Mouse (Mus musculus): ENCODE data around the gene Sectm1a.
A peak's percentile ranks its signal among the peaks of the same experiment; 100 is the strongest.
"Not testable (repeated sequence)": the region's sequence is repeated elsewhere in the genome, so short reads cannot be mapped to it uniquely, and the experiment has no call there.

The Sectm1a gene

DNA sequence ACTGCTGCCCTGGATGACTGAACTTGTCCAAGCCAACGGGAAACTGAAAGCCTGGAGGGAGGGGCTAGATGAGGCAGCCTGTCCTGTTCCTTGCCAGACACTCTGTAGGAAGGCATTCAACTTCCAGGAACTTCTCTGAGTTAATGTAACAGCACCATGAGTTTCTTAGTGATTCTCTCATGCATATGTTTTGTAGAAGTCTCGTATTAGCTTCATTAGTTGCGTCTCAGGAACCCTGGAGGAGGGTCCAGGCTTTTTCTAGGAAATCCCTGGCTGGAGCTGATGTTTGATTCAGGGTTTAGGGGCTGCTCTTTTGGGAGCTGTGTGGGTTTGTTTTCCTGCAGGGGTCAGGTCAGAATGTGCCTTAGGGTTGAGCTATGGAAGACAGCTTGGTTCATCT lies at the start of gene Sectm1a:
Gene Sectm1a, minus strand, starts transcription at position 101 of the 400 bp plus-strand sequence.
- DNase-seq (ENCODE audit: inconsistent age in 2 of 2, low spot score in 1 of 2): no peak

- no peak for DNase-seq (ENCODE audit: inconsistent age in 2 of 2, low spot score in 1 of 2)
Measured at GRCm38 (mm10) chr11:121129616-121130015, 48.6 kb upstream of the Sectm1a start.

DNA sequence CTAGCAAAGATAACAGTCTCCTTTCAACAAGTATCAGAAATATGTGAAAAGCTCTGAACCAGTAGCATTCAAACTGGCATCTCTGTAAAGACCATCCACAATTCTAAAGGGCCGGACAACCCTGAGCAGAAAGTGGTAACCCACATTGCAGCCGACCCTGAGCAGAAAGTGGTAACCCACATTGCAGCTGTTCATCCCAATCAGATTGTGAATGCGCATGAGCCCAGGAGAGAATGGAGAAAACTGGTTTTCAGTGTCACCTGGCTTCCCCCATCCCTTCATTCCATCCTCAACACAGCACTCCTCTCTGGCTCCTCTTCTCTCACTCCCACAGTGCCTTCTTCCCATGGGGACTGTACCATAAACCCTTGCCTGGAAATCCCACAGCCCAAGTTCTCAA lies 46.4 kb upstream of the Sectm1a start:
- no peak for DNase-seq (ENCODE audit: inconsistent age in 2 of 2, low spot score in 1 of 2)

GRCm38 (mm10) chr11:121126395-121126794 lies 45.4 kb upstream of the Sectm1a start:
- peak in 1 of 2 experiments; percentile 58 for DNase-seq (ENCODE audit: inconsistent age in 2 of 2, low spot score in 1 of 2)

GRCm38 (mm10) chr11:121125522-121126172 lies 44.6 kb upstream of the Sectm1a start:
- DNase-seq (ENCODE audit: inconsistent age in 2 of 2, low spot score in 1 of 2): no peak

- DNase-seq (ENCODE audit: inconsistent age in 2 of 2, low spot score in 1 of 2): no peak
Measured at GRCm38 (mm10) chr11:121123438-121123837, 42.4 kb upstream of the Sectm1a start.

GRCm38 (mm10) chr11:121122024-121122670 lies 41.1 kb upstream of the Sectm1a start:
- peak in 1 of 2 experiments; percentile 47 for DNase-seq (ENCODE audit: inconsistent age in 2 of 2, low spot score in 1 of 2)

DNA sequence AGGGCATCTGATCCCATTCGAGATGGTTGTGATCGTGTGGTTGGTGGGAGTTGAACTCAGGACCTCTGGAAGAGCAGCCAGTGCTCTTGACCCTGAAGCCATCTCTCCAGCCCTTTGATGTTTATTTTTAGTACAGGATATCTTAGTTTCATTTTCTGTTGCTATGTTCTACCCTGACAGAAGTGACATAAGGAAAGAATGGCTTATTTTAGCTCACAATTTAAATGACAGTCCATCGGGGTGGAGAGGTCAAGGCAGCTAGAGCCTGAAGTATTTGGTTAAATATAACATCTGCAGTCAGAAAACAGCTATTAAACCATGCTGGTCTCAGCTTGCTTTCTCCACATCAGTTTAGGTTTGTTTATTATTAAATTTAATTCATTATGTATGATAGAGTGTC lies 40.1 kb upstream of the Sectm1a start:
- DNase-seq (ENCODE audit: inconsistent age in 2 of 2, low spot score in 1 of 2): peak in 1 of 2 experiments; percentile 44

DNA sequence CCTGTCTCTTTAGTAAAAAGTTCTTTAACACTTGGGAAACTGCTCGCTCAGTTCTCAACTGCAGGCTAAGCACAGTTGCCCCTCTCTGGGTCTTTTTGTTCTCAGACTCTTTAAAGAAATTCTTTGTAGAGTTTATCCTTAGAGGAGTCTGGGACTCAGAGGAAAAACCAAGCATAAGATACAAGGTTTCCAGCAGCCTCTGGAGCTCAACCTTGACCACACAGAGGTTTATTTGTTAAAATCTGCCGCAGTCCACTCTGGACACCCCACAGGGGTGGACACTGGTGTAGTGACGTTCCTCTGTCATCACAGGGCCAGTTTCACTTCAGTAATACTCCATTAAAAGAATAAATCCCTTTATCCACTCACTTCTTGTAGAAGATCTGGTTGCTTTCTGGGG lies 37.6 kb upstream of the Sectm1a start, which contains the start of gene Tex19.2:
Gene Tex19.2, minus strand, starts transcription at position 101 of the 400 bp plus-strand sequence.
- no peak for DNase-seq (ENCODE audit: inconsistent age in 2 of 2, low spot score in 1 of 2)

- DNase-seq (ENCODE audit: inconsistent age in 2 of 2, low spot score in 1 of 2): no peak
Measured at GRCm38 (mm10) chr11:121118106-121118505, 37.1 kb upstream of the Sectm1a start.

- DNase-seq (ENCODE audit: inconsistent age in 2 of 2, low spot score in 1 of 2): peak; percentile 73 to 91
Measured at GRCm38 (mm10) chr11:121112091-121112775, 31.2 kb upstream of the Sectm1a start.

- DNase-seq (ENCODE audit: inconsistent age in 2 of 2, low spot score in 1 of 2): peak in 1 of 2 experiments; percentile 58
Measured at GRCm38 (mm10) chr11:121111601-121112000, 30.6 kb upstream of the Sectm1a start.

- peak; percentile 69 to 88 for DNase-seq (ENCODE audit: inconsistent age in 2 of 2, low spot score in 1 of 2)
Measured at GRCm38 (mm10) chr11:121111051-121111450, 30.0 kb upstream of the Sectm1a start.

DNA sequence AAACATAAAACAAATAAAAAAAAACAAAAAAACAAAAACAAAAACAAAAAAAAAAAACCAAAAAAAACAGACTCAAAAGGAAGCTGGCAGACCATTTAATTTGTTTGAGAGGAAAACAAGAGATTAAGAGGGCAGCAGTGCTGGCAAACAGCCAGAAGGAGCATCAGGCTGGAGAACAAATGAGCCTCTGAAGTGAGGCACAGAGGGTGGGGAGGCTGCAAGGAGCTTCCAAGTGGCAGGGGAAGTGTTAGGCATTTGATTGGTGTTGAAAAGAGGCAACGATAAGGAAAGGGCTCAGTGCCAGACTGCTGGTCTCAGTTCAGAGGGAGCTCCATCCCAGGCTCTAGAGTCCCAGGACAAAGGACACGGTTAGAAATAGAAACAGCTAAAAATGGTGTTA lies 29.0 kb upstream of the Sectm1a start:
- peak; percentile 61 to 80 for DNase-seq (ENCODE audit: inconsistent age in 2 of 2, low spot score in 1 of 2)

GRCm38 (mm10) chr11:121108061-121108460 lies 27.0 kb upstream of the Sectm1a start:
- DNase-seq (ENCODE audit: inconsistent age in 2 of 2, low spot score in 1 of 2): peak in 1 of 2 experiments; percentile 48

DNA sequence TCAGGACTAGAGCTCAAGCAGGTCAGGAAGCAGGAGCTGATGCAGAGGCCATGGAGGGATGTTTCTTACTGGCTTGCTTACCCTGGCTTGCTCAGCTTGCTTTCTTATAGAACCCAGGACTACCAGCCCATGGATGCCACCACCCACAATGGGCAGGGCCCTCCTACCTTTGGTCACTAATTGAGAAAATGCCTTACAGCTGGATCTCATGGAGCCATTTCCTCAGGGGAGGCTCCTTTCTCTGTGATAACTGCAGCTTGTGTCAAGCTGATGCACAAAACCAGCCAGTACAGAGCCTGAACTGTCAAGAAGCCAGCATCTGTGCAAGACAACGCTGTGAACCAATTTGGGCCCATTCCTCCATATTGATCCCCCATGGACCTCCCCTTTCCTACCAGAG lies 26.2 kb upstream of the Sectm1a start:
- not testable (repeated sequence) for DNase-seq (ENCODE audit: inconsistent age in 2 of 2, low spot score in 1 of 2)

DNA sequence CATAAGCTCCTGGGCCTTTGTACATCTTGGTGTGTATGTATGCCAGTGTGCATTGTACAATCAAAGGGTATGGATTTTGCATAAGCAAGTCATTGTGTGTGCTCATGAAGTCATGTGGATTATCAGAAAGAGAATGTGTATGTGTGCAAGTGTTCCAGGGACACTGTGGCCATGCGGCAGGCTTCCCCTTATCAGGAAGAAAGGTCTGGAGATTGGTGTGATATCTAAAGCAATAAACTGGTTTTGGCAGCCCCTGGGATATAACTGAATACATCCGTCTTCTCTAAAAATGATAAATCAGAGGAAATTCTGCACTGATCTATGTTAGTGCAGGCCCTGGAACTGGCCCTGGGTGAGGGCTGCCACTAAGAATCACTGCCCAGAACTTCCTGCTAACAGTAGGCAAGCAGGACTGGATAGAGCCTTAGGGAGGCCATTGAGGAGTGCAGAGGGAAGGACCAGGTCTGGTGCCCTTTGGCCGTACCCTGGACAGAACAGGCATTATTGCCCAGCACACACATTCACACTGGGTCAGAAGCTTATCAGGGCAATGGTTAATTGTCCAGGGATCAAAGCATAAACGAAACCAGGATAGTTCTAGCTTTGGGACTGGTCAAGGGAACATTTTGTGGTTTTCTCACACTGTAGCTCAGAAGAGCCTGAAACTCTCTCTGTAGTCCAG lies 20.2 kb upstream of the Sectm1a start:
- peak in 1 of 2 experiments; percentile 40 for DNase-seq (ENCODE audit: inconsistent age in 2 of 2, low spot score in 1 of 2)

DNA sequence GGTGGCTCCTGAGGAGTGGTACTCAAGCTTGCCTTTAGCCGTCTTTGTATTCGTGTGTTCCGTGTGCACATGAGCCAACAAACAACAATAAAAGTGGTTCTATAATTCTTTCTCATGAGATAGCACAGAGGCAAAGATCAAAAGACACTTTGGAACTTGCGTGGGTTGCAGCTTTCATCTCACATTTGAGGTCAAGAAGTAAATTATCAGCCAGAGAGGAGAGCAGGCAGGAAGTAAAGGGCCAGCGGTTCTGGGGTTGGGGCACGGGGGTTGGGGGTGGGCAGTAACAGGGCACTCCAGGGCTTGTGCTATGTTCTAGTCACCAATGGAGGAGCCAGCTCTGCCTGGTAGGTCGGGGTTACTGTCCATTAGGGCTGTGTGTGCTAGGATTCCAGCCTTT lies 19.7 kb upstream of the Sectm1a start:
- peak in 1 of 2 experiments; percentile 59 for DNase-seq (ENCODE audit: inconsistent age in 2 of 2, low spot score in 1 of 2)

GRCm38 (mm10) chr11:121099762-121100161 lies 18.7 kb upstream of the Sectm1a start:
- no peak for DNase-seq (ENCODE audit: inconsistent age in 2 of 2, low spot score in 1 of 2)

DNA sequence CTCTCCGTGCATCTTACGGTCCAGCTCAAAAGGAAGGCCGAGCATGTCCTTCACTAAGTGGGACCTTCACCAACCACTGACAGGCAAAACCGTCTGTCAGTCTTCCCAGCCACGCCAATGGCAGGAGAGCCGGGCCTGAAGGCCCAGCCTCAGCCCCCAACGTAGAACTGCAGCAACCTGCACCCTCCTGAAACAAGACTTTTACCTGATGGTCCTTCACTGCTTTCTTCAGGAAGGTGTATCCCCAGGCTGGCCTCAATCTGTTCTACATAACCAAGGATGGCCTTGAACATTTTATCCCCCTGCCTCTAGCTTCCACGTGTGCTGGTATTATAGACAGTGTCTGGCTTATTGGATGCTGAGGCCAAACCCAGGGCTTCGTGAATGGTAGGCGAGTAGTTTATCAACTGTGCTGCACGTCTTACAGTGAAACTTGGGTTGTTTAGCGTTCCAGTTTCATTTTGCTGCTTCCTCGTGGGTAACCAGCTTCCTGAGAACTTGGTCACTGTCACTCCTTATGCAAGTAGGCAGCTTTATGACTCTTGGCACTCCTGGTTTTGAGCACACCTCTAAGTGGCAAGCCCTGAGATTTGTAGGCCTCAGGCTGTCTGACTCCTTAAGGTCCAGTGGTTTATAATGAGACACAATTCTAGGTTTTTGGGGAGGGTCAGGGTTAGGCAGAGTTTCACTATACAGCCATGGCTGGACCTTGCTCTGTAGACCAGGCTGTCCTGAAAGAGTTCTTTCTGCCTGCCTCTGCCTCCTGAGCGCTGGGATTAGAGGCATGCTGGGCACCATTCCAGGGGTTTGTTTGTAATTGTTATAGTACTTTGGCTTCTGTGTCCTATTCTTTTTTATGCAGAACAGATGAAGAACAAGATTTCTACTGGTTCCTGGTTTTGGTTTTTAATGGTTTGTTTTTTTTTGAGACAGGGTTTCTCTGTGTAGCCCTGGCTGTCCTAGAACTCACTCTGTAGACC lies 11.9 kb upstream of the Sectm1a start:
- DNase-seq (ENCODE audit: inconsistent age in 2 of 2, low spot score in 1 of 2): no peak

Data from adrenal gland, adult (tissue).